Mouse (Mus musculus) stomach, postnatal 0 days (tissue): ENCODE data around the gene Snd1. TPM values are rescaled to one million over a fixed set of nuclear protein-coding genes. Genes with fewer than 3 reads are reported as not detected.

Experiments used
- ATAC-seq: fragments of 200-750 bp; cut with Nextera tagmentation; 2 replicates; pipeline ENCODE4 v1.8.0; 2017; ENCODE audit not compliant: low FRiP score, low TSS enrichment
- DNase-seq: peaks from one replicate; pipeline ENCODE4 v3.0.0-alpha.2; 2016; ENCODE audit warnings: low spot score
- H3K27ac ChIP-seq: fragments of 300-500 bp; sonication (generic); replicated peaks from 2 replicates; pipeline ENCODE4 v1.5.1; 2014; ENCODE audit warnings: mild to moderate bottlenecking, control low read depth
- H3K27me3 ChIP-seq: fragments of 300-500 bp; sonication (generic); 2 replicates; pipeline ENCODE4 v1.6.1; 2014; ENCODE audit warnings: low read length; ENCODE audit not compliant: control insufficient read depth, insufficient read depth
- H3K36me3 ChIP-seq: fragments of 300-500 bp; sonication (generic); 2 replicates; pipeline ENCODE4 v1.6.1; 2014; ENCODE audit warnings: low read length, mixed read lengths; ENCODE audit not compliant: control insufficient read depth, insufficient read depth
- H3K4me1 ChIP-seq: fragments of 300-500 bp; sonication (generic); replicated peaks from 2 replicates; pipeline ENCODE4 v1.6.1; 2014; ENCODE audit warnings: antibody characterized with exemption; ENCODE audit not compliant: control insufficient read depth, insufficient read depth
- H3K4me2 ChIP-seq: fragments of 300-500 bp; sonication (generic); replicated peaks from 2 replicates; pipeline ENCODE4 v1.6.1; 2014; ENCODE audit warnings: low read depth, mild to moderate bottlenecking, control low read depth, moderate library complexity
- H3K4me3 ChIP-seq: fragments of 300-500 bp; sonication (generic); 2 replicates; pipeline ENCODE4 v1.5.1; 2014; ENCODE audit warnings: low read depth, low read length, control low read depth
- H3K9ac ChIP-seq: fragments of 300-500 bp; sonication (generic); 2 replicates; pipeline ENCODE4 v1.6.1; 2014; ENCODE audit warnings: mild to moderate bottlenecking, low read length, control low read depth, mixed read lengths
- H3K9me3 ChIP-seq: fragments of 300-500 bp; sonication (generic); 2 replicates; pipeline ENCODE4 v1.6.1; 2016; ENCODE audit warnings: low read length; ENCODE audit not compliant: control insufficient read depth
- CTCF ChIP-seq: IDR thresholded peaks from 2 replicates; pipeline ENCODE4 v1.5.1; 2016; ENCODE audit warnings: antibody characterized with exemption, low read depth, mild to moderate bottlenecking, moderate library complexity
- EP300 ChIP-seq: optimal IDR thresholded peaks from 2 replicates; pipeline ENCODE3; 2016; ENCODE audit warnings: antibody characterized with exemption
- WGBS: fragments of 180-500 bp; shearing (Covaris S2); extraction: QIAGEN DNeasy Blood & Tissue Kit; methylation state at CpG from one replicate; pipeline ENCODE4 v1.1.7; 2014; 5-methylcytosine and 5-hydroxymethylcytosine counted together
- polyA plus RNA-seq: library from polyadenylated mRNA; unstranded; fragments of >200 nt; fragmentation: Nextera tagmentation; extraction: Ambion mirVana; gene quantifications from 2 replicates; pipeline ENCODE4 v1.2.1, GENCODE M21; 2015

The Snd1 gene
- polyA plus RNA-seq, 1 experiment from 2014 or later, result 81.3 TPM

- H3K4me2 ChIP-seq, result no peak overlapping the region
Measured at GRCm38 (mm10) chr6:28762132-28762775, 287.3 kb downstream of the Snd1 start.

GRCm38 (mm10) chr6:28766622-28767021 is 291.7 kb downstream of the Snd1 start:
- H3K4me1 ChIP-seq, result no peaks in the 10 kb centered on the region
- WGBS, result 68% methylated on average over 3 of the region's 3 CpGs
- H3K9me3 ChIP-seq, result no peaks in the 10 kb centered on the region
- DNase-seq (no peak), ATAC-seq (no peak)
- no peak overlapping the region for H3K27ac ChIP-seq
- peak; percentile 29; the same call in 1 of the 2 replicates for TF ChIP-seq CTCF
- TF ChIP-seq EP300, result no peak
- H3K27me3 ChIP-seq, result no peaks in the 10 kb centered on the region
- no peak overlapping the region for H3K4me3 ChIP-seq
- H3K9ac ChIP-seq, result no peak overlapping the region
- H3K36me3 ChIP-seq, result no peaks in the 10 kb centered on the region
- H3K4me2 ChIP-seq, result no peak overlapping the region

More at GRCm38 (mm10) chr6:28762132-28762775, 287.3 kb downstream of the Snd1 start:
- no peak for ATAC-seq
- DNase-seq, result no peak
- TF ChIP-seq CTCF (no peak), EP300 (no peak)
- Histone ChIP-seq H3K36me3 (no peaks in the 10 kb centered on the region), H3K4me3 (no peak overlapping the region), H3K9me3 (no peaks in the 10 kb centered on the region), H3K4me1 (no peaks in the 10 kb centered on the region), H3K27me3 (no peaks in the 10 kb centered on the region), H3K27ac (no peak overlapping the region), H3K9ac (no peak overlapping the region)
- 33% methylated on average over 5 of the region's 5 CpGs for WGBS

DNA sequence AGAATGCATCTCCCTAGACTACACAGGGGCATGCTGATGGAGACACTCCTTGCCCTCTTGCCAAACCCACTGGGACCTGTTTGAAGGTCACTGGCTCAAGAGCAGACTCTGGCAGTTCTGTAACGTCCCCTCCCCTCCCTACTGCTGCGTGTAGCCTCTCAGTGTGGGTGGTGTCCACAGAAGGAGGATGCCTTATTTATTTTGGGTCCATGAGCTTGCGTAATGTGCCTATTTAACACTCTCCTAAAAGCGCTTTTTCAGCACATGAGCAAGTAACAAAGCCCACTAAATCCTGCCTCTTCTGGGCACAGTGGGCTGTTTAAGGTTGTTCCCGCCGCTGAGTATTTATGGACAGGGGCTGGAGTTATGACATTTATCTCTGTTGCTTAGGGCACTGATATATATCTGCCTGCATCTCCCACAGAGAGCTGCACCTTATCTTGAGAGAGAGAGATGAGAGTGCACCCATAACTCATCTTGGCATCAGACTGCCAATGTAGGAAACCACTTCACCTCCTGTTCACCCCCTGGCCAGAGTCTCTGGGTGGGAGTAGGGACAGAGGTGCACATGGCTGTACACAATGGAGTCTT is 293.0 kb downstream of the Snd1 start:
- Histone ChIP-seq H3K9me3 (no peaks in the 10 kb centered on the region), H3K4me1 (no peaks in the 10 kb centered on the region), H3K4me3 (no peak overlapping the region), H3K4me2 (no peak overlapping the region), H3K36me3 (no peaks in the 10 kb centered on the region), H3K9ac (no peak overlapping the region), H3K27me3 (no peaks in the 10 kb centered on the region), H3K27ac (no peak overlapping the region)
- no peak for TF ChIP-seq CTCF
- no peak for TF ChIP-seq EP300
- no peak; the same call in 1 of the 2 replicates for ATAC-seq
- no peak for DNase-seq
- WGBS, result 71% methylated on average over 6 of the region's 6 CpGs

DNA sequence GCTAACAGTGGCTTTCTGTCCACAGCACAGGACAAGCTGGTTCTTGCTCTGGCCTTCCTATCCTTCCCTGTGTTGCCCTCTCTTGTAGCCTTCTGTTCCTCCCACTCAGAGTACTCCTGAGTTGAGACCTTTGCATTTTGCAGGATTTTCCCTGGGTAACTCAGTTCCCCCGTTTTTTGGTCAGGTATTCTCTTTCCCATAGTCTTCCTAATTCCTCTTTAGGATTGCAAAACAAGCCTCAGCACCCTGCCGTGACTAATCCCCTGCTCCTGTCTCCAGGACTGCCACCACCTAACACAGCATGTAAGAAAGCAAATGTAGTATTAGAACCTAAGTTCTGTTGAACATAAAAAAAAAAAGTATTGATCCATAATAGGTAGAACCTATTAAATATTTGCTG is 296.4 kb downstream of the Snd1 start:
- Histone ChIP-seq H3K9ac (no peak overlapping the region), H3K4me3 (no peak overlapping the region), H3K9me3 (no peaks in the 10 kb centered on the region), H3K36me3 (no peaks in the 10 kb centered on the region), H3K27ac (no peak overlapping the region), H3K4me1 (no peaks in the 10 kb centered on the region), H3K27me3 (no peaks in the 10 kb centered on the region), H3K4me2 (no peak overlapping the region)
- no peak for DNase-seq
- 43% methylated on average over 2 of the region's 2 CpGs for WGBS
- TF ChIP-seq CTCF, result no peak
- no peak for TF ChIP-seq EP300
- ATAC-seq, result no peak

- DNase-seq (no peak), ATAC-seq (no peak)
- Histone ChIP-seq H3K27me3 (no peaks in the 10 kb centered on the region), H3K27ac (no peak overlapping the region), H3K4me1 (no peaks in the 10 kb centered on the region), H3K9ac (no peak overlapping the region), H3K9me3 (no peaks in the 10 kb centered on the region), H3K4me2 (no peak overlapping the region), H3K4me3 (no peak overlapping the region), H3K36me3 (no peaks in the 10 kb centered on the region)
- 43% methylated on average over 3 of the region's 3 CpGs for WGBS
- no peak for TF ChIP-seq CTCF
- TF ChIP-seq EP300, result no peak
Measured at GRCm38 (mm10) chr6:28781696-28782095, 306.8 kb downstream of the Snd1 start.

GRCm38 (mm10) chr6:28783082-28783647 is 308.2 kb downstream of the Snd1 start:
- no peak overlapping the region for H3K4me2 ChIP-seq
- no peaks in the 10 kb centered on the region for H3K27me3 ChIP-seq
- ATAC-seq, result no peak
- H3K4me3 ChIP-seq, result no peak overlapping the region
- H3K4me1 ChIP-seq, result no peaks in the 10 kb centered on the region
- 89% methylated on average over 4 of the region's 4 CpGs for WGBS
- no peak overlapping the region for H3K27ac ChIP-seq
- TF ChIP-seq EP300, result no peak
- no peak for TF ChIP-seq CTCF
- H3K36me3 ChIP-seq, result no peaks in the 10 kb centered on the region
- H3K9ac ChIP-seq, result no peak overlapping the region
- no peak for DNase-seq
- H3K9me3 ChIP-seq, result no peaks in the 10 kb centered on the region
